Mouse (Mus musculus) hindbrain, postnatal 0 days (tissue): ENCODE data around the gene Tmem189. TPM values are rescaled to one million over a fixed set of nuclear protein-coding genes. Genes with fewer than 3 reads are reported as not detected.

Experiments used
- ATAC-seq: fragments of 200-750 bp; cut with Nextera tagmentation; 2 replicates; pipeline ENCODE4 v1.8.0; 2017; ENCODE audit warnings: mild to moderate bottlenecking, moderate TSS enrichment, moderate library complexity
- DNase-seq: peaks from one replicate; pipeline ENCODE4 v3.0.0-alpha.2; 2015; ENCODE audit warnings: low spot score
- H3K27ac ChIP-seq: fragments of 300-500 bp; sonication (generic); 2 replicates; pipeline ENCODE4 v1.5.1; 2014; ENCODE audit warnings: mild to moderate bottlenecking
- H3K27me3 ChIP-seq: fragments of 300-500 bp; sonication (generic); 2 replicates; pipeline ENCODE4 v1.6.1; 2014; ENCODE audit warnings: low read length, mixed read lengths; ENCODE audit not compliant: insufficient read depth
- H3K36me3 ChIP-seq: fragments of 300-500 bp; sonication (generic); 2 replicates; pipeline ENCODE4 v1.6.1; 2014; ENCODE audit warnings: low read length, mixed read lengths; ENCODE audit not compliant: insufficient read depth
- H3K4me1 ChIP-seq: fragments of 300-500 bp; sonication (generic); 2 replicates; pipeline ENCODE4 v1.6.1; 2014; ENCODE audit warnings: antibody characterized with exemption, low read length, mixed read lengths; ENCODE audit not compliant: insufficient read depth
- H3K4me2 ChIP-seq: fragments of 300-500 bp; sonication (generic); 2 replicates; pipeline ENCODE4 v1.6.1; 2014; ENCODE audit warnings: low read depth, mild to moderate bottlenecking, low read length, moderate library complexity, mixed read lengths
- H3K4me3 ChIP-seq: fragments of 300-500 bp; sonication (generic); 2 replicates; pipeline ENCODE4 v1.5.1; 2014; ENCODE audit warnings: low read length
- H3K9ac ChIP-seq: fragments of 300-500 bp; sonication (generic); replicated peaks from 2 replicates; pipeline ENCODE4 v1.6.1; 2014; ENCODE audit warnings: mild to moderate bottlenecking, low read length, moderate library complexity, mixed read lengths
- H3K9me3 ChIP-seq: fragments of 300-500 bp; sonication (generic); 2 replicates; pipeline ENCODE4 v1.6.1; 2016; ENCODE audit warnings: low read length, mixed read lengths
- CTCF ChIP-seq: IDR thresholded peaks from 2 replicates; pipeline ENCODE4 v1.5.1; 2016; ENCODE audit warnings: antibody characterized with exemption, control low read depth, low read depth
- WGBS: fragments of 180-500 bp; shearing (Covaris S2); extraction: QIAGEN DNeasy Blood & Tissue Kit; methylation state at CpG from one replicate; pipeline ENCODE4 v1.1.7; 2014; 5-methylcytosine and 5-hydroxymethylcytosine counted together
- polyA plus RNA-seq: library from polyadenylated mRNA; unstranded; fragments of >200 nt; fragmentation: Nextera tagmentation; extraction: Ambion mirVana; gene quantifications from 2 replicates; pipeline ENCODE4 v1.2.1, GENCODE M21; 2015
- total RNA-seq: library from RNA; depleted of rRNA; stranded (reverse); fragments of >200 nt; gene quantifications from 2 replicates; pipeline ENCODE4 v1.2.3, GENCODE M21; 2014

Tmem189 gene
- total and polyA plus RNA-seq, 2 experiments from 2014 or later, result 41.4 to 79.9 TPM

DNA sequence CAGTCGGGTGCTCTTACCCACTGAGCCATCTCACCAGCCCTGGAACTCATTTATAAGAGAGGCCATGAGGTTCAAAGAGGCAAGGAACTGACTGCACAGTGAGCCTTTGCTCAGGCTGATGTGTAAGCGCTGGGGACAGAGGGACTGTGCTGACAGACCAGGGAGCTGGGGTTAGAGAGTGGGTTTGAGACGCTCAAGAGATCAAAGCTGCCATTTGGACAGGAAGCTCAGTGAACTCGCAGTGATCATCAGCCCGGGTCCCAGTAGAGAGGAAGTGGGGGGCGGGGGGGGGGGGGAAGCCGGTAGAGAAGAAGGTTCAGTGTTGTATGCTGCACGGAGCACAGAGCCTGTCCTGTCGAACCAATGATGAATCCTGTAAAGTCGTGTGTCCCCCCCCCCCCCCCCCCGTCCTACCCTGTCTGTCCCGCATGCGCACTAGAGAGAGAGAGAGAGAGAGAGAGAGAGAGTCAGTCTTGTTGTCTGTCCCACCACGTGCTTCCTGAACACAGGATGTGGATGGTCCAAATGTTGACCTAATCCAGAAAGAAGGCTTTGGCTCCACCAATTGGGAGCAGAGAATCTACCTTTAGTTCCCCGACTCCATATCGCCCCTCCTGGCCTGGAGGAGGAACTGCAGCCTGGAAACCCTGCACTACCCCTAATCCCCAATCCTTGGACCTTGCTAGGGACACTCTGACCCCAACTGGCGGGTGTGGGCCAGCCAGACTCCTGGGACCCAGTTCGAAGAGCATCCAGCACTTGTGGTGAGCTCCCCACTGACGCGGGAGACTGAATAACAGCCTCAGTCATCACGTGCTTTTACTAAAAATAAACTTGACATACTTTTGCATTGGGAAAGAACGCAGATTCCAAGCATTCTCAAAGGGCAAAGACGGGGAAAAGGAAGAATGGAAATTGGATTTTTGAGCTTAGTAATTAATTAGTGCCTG lies 23.5 kb upstream of the Tmem189 start:
- Histone ChIP-seq H3K4me2 (no peak overlapping the region), H3K9ac (no peak overlapping the region), H3K4me1 (no peaks in the 10 kb centered on the region), H3K4me3 (no peak overlapping the region), H3K27ac (no peak overlapping the region), H3K27me3 (no peaks in the 10 kb centered on the region), H3K36me3 (no peaks in the 10 kb centered on the region), H3K9me3 (no peaks in the 10 kb centered on the region)
- ATAC-seq (peak; percentile 57; the same call in 1 of the 2 replicates), DNase-seq (peak; percentile 29)
- peak; percentile 66 for TF ChIP-seq CTCF
- WGBS, result 78% methylated on average over 19 of the region's 23 CpGs

DNA sequence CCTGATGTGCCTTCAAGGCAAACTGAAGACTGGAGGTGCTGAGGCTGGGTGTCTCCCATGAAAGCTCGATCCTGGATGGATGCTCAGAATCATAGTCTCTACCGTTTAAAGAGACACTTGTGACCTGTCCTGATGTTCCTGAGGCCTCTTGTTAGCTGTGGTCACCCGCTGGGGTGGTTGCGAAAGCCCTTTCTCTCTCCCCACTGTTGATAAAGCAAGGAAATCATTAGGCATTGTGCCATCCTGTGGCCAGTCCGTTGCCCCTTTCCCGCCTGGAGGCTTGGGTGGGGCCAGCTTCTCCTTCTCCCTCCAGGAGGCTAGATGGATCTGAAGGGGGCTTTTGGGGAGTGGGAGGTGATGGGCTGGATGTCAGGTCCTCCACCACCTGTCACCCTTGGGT lies 21.0 kb upstream of the Tmem189 start:
- TF ChIP-seq CTCF, result no peak
- 40% methylated on average over 6 of the region's 6 CpGs for WGBS

DNA sequence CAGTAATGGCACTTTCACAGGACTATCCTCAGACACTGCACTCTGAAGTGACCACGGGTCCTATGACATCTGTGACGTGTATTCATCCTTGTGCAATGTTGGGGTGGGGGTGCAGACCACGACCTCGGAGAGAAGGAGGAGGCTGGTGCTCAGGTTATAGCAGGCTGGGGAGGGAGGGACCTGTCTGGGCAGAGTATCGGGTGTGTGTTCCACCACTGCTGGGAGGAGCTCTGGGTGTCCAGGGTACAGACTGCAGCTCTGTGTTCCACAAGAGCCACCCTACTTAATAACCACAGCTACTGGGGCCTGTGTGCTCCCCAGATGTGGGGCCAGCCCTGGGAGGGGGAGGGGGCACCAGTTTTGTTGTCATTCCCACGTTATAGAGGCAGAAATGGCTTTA lies 20.3 kb upstream of the Tmem189 start:
- WGBS, result 63% methylated on average over 6 of the region's 6 CpGs
- Histone ChIP-seq H3K9ac (no peak overlapping the region), H3K4me3 (no peak overlapping the region), H3K36me3 (no peaks in the 10 kb centered on the region), H3K27me3 (no peaks in the 10 kb centered on the region), H3K27ac (no peak overlapping the region), H3K4me2 (no peak overlapping the region), H3K9me3 (no peaks in the 10 kb centered on the region), H3K4me1 (no peaks in the 10 kb centered on the region)
- TF ChIP-seq CTCF, result no peak
- ATAC-seq, result no peak
- no peak for DNase-seq

More for the DNA sequence above, 21.0 kb upstream of the Tmem189 start:
- H3K27me3 ChIP-seq, result no peaks in the 10 kb centered on the region
- H3K4me1 ChIP-seq, result no peaks in the 10 kb centered on the region
- no peak overlapping the region for H3K4me3 ChIP-seq
- H3K9ac ChIP-seq, result no peak overlapping the region
- H3K9me3 ChIP-seq, result no peaks in the 10 kb centered on the region
- ATAC-seq (no peak), DNase-seq (no peak)
- H3K27ac ChIP-seq, result no peak overlapping the region
- H3K4me2 ChIP-seq, result no peak overlapping the region
- H3K36me3 ChIP-seq, result no peaks in the 10 kb centered on the region

DNA sequence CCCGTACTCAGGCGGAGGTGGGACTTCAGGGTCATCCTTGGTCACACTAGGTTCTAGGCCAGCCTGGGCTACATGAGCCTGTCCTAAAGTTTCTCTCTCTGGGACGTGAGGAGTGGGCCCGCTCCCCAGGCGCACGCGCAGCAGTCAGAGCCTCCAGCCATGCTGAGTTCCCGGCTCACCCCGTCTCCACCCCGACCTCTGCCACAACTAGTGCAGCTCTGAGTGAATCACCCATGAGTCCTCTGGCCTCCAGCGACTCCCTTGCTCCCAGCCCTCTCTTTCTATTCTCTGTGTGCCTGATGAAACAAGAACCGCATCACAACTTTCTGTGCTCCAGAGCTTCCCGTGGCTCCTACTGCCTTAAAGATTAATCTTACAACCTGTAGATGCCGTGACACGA lies 18.8 kb upstream of the Tmem189 start:
- Histone ChIP-seq H3K27ac (no peak overlapping the region), H3K36me3 (no peaks in the 10 kb centered on the region), H3K9me3 (no peaks in the 10 kb centered on the region), H3K27me3 (no peaks in the 10 kb centered on the region), H3K4me3 (no peak overlapping the region), H3K9ac (no peak overlapping the region), H3K4me2 (no peak overlapping the region), H3K4me1 (no peaks in the 10 kb centered on the region)
- WGBS, result 71% methylated on average over 15 of the region's 15 CpGs
- ATAC-seq (no peak), DNase-seq (no peak)
- no peak for TF ChIP-seq CTCF

DNA sequence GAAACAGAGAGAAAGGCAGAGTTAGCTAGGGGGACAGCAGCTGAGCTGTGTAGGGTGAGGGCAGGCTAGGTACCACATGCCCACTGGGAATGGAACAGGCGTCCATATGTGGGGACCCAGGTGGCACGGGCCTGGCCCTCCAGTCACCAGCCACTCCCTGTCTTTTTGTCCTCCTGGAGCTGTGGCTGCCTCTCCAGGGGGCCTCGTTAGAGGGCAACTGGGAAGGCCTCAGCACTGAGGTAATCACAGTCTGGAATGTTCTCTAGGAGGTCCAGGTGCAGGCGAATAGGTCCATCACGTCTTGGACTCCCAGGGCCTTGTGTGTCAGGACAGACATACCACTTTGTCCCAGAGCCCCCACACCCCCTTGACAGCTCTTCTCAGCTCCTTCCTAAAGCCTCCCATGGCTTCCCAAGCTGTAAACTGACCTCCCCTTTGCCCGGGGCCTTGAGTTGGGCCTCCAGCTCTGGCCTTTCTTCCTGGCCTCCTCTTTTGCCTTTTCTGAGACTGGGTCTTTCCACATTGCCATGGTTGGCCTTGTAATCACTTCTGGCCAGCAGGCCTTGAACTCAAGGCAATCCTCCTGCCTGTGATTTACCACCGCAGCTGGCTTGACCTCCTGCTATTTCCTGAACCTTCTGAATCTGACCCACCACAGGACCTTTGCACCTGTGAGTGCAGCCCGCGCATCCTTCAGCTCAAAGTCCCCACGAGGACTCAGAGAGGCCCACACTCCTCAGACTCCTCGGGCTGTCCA lies 16.7 kb upstream of the Tmem189 start:
- DNase-seq, result no peak
- TF ChIP-seq CTCF, result no peak
- Histone ChIP-seq H3K4me2 (no peak overlapping the region), H3K4me1 (no peaks in the 10 kb centered on the region), H3K27ac (no peak overlapping the region), H3K9me3 (no peaks in the 10 kb centered on the region), H3K27me3 (no peaks in the 10 kb centered on the region), H3K4me3 (no peak overlapping the region), H3K9ac (no peak overlapping the region), H3K36me3 (no peaks in the 10 kb centered on the region)
- ATAC-seq, result no peak
- WGBS, result 86% methylated on average over 10 of the region's 11 CpGs

DNA sequence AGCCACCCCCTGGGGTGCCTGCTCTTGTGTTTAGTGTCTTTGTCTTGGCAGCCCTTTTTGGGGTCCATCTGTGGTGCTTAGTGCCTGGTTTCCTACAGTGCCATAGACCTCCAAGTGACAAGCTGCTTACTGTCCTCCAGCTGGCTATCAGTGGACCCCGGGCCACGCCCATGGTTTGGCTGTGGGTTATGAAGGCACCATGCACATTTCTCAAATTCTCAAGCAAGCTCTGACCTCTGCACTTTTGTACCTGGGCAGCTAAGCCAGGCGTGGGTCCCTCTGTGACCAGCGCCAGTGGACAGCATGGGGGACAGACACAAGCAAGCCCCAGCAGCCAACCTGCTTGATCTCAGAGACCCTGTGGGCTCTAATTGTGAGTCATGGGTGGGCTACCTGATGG lies 14.8 kb upstream of the Tmem189 start:
- Histone ChIP-seq H3K27ac (no peak overlapping the region), H3K4me2 (no peak overlapping the region), H3K9ac (no peak overlapping the region), H3K9me3 (no peaks in the 10 kb centered on the region), H3K4me3 (no peak overlapping the region), H3K4me1 (no peaks in the 10 kb centered on the region), H3K27me3 (no peaks in the 10 kb centered on the region), H3K36me3 (no peaks in the 10 kb centered on the region)
- ATAC-seq (no peak), DNase-seq (no peak)
- WGBS, result 77% methylated on average over 4 of the region's 4 CpGs
- TF ChIP-seq CTCF, result no peak
